Mouse (Mus musculus): Measurements from ENCODE around the gene Rai14.

- TF ChIP-seq POLR2A (IDR thresholded peaks at IDR 0.05; ENCODE audit: borderline replicate concordance, insufficient read depth, low read length) (no peak), CTCF (IDR thresholded peaks at IDR 0.05; ENCODE audit: borderline replicate concordance, insufficient read depth, low read depth, low read length) (no peak)
These were observed 135.3 kb downstream of the Rai14 start for GRCm38 (mm10) chr15:10579159-10579558.

All from cerebellum, adult 2 months (tissue).